Mouse (Mus musculus) lung, postnatal 0 days (tissue): ENCODE measurements around the gene Lrguk.

Experiments
- CTCF ChIP-seq: IDR thresholded peaks from 2 replicates; pipeline ENCODE4 v1.5.1; 2016; ENCODE audit warnings: antibody characterized with exemption, mild to moderate bottlenecking
- EP300 ChIP-seq: IDR thresholded peaks from 2 replicates; pipeline ENCODE4 v1.6.1; 2016; ENCODE audit warnings: antibody characterized with exemption, mild to moderate bottlenecking, control low read depth

- TF ChIP-seq CTCF (no peak), EP300 (no peak)
These were observed 439 bp downstream of the Lrguk start for GRCm38 (mm10) chr6:34029746-34030027.
